Mouse (Mus musculus): Measurements from ENCODE around the gene Scyl2. TPM values are rescaled to one million over a fixed set of nuclear protein-coding genes. Genes with fewer than 3 reads are reported as not detected.

The Scyl2 gene
- 4.2 and 4.7 TPM in 2 replicates for polyA plus RNA-seq (2021; fragmentation: Nextera tagmentation)
- long read RNA-seq, experiment 1, partial matches to known transcripts = 2 of 4 reads
- long read RNA-seq, experiment 1, other reads (novel, unspliced or antisense) = 2 of 4 reads
- long read RNA-seq, experiment 2, full-length matches to known transcripts = 5 of 8 reads
- long read RNA-seq, experiment 2, partial matches to known transcripts = 2 of 8 reads
- long read RNA-seq, experiment 2, other reads (novel, unspliced or antisense) = 1 of 8 reads

DNA sequence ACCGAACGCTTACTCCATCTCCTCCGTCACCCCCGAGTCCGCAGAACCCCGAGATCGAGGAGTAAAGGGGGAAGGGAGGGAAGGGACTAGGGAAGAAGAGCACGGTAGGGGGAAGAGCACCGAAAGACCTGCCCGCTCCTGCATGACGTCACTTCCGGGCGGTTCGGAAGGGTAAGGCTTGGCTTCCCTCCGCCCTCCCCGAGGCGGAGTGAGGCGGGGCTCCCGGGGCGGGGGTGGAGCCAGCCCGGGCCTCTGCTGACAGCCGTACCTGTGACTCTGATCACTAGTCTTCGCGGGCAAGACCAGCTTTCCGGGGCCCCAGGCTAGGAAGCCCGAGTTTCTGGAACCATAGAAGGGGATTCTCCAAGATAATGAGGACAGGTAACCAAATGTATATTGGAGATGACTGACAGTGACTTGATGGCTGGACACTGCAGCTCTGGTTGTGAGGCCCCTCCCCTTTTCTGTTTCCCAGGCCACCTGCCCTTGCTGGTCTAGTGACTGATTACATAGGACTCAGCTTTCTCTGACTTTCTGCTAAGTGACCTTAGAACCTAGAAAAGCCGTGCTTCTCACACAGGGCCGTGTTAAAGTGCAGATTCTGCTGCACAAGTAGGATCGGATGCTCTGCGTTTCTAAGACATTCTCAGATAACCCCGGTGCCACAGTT, at the start of gene Scyl2:
TSS of gene Scyl2 (minus strand) at position 147 of the 670 bp plus-strand sequence.

DNA sequence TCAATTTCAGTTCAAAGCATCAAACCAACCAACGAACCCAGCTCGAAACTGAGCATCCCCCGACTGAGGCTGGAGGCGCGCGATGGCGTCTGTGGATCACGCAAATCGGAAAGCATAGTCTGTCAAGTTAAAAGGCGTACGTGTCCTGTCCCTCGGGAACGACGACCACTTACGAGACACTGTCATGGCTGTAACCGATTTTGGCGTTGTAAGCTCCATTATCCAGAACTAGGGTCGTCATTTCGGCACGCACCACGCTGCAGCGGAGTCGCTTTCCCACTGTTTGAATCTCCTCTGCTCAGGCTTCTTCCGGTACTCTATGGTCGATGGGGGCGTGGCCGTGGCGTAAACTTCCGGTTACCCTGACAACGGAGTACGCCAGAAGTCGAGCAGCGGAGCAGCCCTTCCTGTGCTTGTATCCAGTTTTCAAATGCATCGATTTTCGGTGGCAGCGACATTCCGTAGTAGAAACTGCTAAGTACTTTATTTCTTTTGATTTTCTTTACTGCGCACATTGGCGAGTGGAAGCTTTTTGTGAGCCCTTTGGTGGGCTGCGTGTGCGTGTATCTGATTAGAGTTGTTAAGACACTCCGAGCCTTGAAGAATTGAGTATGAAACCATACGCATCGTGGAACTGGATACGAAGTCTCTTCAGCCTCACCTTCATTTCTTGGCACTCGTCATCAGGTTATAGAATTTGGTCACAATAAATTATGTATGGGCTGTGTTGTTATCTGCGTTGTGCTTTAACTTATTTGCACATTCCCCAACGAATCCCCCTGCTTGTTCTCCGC, 46.1 kb upstream of the Scyl2 start, which contains the start of gene Actr6:
TSS of gene Actr6 (minus strand) at position 295 of the 794 bp plus-strand sequence.

DNA sequence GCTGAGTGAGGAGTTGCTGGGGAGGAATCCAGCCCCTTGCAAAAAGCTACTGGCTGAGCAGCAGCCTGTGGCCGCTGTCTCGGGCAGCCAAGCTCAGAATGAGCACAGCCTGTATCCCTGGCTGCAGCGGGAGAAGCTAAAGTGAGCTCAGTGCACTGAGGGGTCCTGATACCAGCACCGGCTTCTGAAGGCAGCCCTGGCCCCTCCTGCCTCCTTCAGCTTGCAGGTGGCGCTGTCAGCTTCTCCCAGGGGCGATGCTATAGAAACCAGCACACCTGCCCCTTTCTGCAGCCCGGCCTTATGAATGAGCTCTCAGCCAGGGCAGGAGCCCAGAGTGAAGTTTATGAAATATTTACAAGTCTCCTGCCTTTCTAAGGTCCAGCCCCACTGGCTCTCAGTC, 65.0 kb downstream of the Scyl2 start, which contains the start of gene Slc17a8:
TSS of gene Slc17a8 (minus strand) at position 125 of the 400 bp plus-strand sequence.

Other genes with a start within 250 kb of the Scyl2 start
- 0.50 and 1.3 TPM in 2 replicates for gene Gas2l3, start 242.3 kb downstream of the Scyl2 start, polyA plus RNA-seq (2021; fragmentation: Nextera tagmentation)
- gene Nr1h4, start 152.7 kb downstream of the Scyl2 start, polyA plus RNA-seq (2021; fragmentation: Nextera tagmentation) = 0.06 and 0.09 TPM in 2 replicates
- gene Slc17a8, start 65.0 kb downstream of the Scyl2 start, polyA plus RNA-seq (2021; fragmentation: Nextera tagmentation) = 0.16 and 0.30 TPM in 2 replicates
- gene Actr6, start 46.0 kb upstream of the Scyl2 start, polyA plus RNA-seq (2021; fragmentation: Nextera tagmentation) = 37.7 and 48.6 TPM in 2 replicates
- gene Uhrf1bp1l, start 58.7 kb upstream of the Scyl2 start, polyA plus RNA-seq (2021; fragmentation: Nextera tagmentation) = 48.3 and 54.6 TPM in 2 replicates
- gene Anks1b, start 187.2 kb upstream of the Scyl2 start, polyA plus RNA-seq (2021; fragmentation: Nextera tagmentation) = 114 and 125 TPM in 2 replicates

Data from layer of hippocampus, adult 6 months (tissue).